Mouse (Mus musculus): Measurements from ENCODE around the gene Pou2f1.
"Not testable (repeated sequence)": the region's sequence is repeated elsewhere in the genome, so short reads cannot be mapped to it uniquely, and the experiment has no call there.

The Pou2f1 gene

DNA sequence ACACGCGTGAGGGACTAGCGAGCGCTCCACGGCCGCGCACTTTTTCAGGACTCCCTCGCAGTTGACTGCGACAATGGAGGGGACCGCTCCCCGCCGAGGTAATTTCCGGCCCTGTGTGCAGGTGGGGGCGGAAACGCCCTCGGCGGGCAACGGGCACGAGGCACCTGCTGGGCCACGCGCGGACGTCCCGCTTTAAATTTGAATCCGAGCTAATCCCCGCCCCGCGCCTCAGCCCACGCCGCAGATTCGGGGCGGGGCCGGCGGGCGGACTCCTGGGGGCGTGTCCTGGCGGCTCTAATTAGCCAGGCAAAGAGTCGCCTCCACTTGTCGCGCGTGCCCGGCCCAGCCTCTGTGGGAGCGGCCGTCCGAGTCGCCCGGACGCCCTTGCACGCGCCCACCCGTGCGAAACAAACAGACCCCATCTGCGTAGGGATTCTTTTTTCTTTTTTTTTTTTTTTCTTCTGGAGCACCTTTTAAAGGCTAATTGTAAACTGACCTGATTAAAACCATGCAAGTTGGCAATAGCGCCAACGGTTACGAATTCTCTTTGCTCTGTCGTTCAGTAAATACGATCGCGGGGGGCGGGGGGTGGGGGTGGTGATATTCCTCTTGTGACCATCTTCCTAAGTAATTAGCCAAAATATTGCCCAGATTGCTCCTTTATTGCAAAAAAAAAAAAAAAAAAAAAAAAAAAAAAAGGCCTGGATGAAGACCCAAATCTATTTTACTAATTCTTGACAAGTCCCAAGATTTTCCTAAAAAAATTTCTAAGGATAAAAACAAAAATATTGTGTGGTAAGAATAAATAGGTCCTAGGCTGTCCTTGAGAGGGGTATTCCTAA lies 924 bp upstream of the Pou2f1 start:
- DNase-seq (ENCODE audit: extremely low spot score, low read depth, low spot score): no peak

DNA sequence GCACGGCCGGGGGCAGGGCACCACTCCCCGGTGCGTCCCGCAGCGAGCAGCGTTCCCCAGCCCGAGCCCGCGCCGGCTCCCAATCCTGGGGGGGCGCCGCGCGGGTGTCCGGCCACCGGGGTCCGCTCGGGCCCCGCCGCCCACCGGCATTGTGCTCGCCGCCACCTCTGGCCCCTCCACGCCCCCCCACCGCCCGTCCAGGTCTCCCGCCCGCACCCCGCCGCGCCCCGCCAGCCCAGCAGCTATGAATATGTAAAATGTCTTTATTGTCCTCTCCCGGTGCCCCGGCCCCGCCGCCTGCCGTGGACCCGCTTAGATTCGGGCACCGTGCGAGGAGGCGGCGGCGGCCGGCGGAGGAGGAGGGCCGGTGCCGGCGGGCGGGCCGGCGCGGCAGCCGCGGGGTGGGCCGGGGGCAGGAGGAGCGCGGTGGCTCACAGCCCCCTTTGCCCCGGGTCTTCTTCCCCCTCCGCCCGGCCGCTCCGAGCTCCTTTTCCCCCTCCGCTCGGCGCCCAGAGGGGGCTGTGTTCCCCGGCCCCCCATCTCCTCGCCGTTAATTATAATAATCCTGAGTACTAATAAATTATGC lies 481 bp downstream of the Pou2f1 start:
- no peak for DNase-seq (ENCODE audit: extremely low spot score, low read depth, low spot score)

- no peak for DNase-seq (ENCODE audit: extremely low spot score, low read depth, low spot score)
Observed at GRCm38 (mm10) chr1:166001121-166001903, 1.2 kb downstream of the Pou2f1 start.

DNA sequence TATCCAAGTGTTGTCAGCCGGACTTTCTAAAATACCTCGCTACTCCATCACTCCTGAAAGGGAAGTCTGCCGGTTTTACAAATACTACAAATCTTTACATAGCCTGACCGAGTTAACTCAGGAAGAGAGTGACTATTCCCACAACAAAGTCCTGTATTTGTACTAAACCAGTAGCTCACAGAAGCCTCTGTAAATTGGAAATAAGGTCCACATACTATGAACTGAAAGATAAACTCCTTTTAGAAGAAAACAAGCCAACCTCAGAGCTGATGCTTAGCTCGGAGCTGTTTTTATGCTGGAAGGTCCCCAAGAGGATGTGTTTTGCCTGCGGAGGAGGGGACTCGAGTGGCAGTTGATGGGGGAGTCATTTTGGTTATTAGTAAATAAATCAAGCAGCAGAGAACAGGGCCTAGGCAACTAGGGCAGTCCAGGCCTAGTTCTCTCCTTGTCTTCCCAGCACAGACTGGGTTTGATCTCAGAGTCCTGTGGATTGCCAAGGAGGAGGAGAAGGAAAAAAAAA lies 1.8 kb downstream of the Pou2f1 start:
- no peak for DNase-seq (ENCODE audit: extremely low spot score, low read depth, low spot score)

GRCm38 (mm10) chr1:165999709-166000108 lies 2.8 kb downstream of the Pou2f1 start:
- DNase-seq (ENCODE audit: extremely low spot score, low read depth, low spot score): no peak

DNA sequence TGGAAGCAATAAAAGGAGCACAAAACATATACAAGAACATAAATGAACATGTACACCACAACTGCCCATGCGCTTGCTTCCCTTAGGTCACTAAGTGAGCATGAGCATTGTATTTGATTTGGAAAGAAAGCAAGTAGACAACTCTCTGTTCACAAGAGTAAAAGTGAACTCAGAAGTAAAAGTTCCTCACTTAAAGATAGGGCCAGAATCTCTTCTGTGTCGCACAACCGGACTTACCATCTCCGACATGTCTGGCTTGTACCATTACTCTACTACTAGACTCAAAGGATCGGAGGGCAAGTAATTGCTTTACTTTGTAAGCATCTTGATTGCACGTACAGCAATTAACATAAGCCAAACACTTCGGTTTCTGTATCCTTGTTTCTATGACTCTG lies 6.8 kb downstream of the Pou2f1 start:
- no peak for DNase-seq (ENCODE audit: extremely low spot score, low read depth, low spot score)

DNA sequence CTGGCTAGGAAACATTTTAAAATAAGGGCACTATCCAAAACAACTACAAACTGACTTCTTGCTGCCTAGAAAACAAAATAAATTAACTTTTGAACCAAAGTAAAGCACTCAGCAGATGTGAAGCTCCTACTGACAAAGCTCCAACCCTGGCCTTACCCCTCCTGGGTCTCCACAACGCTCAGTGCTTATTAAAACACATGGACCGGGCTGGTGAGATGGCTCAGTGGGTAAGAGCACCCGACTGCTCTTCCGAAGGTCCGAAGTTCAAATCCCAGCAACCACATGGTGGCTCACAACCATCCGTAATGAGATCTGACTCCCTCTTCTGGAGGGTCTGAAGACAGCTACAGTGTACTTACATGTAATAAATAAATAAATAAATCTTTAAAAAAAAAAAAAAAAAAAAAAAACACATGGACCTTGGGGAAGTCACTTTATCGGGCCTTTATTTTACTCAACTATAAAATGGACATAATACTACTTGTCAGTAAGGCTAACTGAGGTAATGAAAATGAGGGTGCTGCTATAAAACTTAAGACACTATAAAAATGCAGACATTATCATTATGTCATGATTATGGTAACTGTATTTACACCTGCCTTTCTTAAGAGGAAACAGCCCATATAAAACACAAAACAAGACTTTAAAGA lies 7.3 kb downstream of the Pou2f1 start:
- not testable (repeated sequence) for DNase-seq (ENCODE audit: extremely low spot score, low read depth, low spot score)

DNA sequence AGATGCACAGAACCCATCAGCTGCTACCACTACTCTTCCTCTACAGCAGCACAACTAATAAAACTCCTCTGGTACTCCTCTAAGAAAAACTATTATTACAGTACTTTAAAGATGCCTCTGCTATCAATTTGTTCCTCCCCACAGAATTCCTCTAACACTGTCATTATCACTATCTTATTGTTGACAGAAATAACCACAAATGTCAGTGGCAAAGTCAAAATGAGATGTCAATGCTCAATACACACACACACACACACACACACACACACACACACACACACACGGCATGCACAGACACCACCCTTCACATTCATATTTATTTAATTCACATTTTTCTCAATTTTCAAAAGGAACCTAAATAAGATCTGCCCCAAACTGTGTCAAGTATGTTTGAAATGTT lies 8.2 kb downstream of the Pou2f1 start:
- no peak for DNase-seq (ENCODE audit: extremely low spot score, low read depth, low spot score)

GRCm38 (mm10) chr1:165993270-165994156 lies 9.0 kb downstream of the Pou2f1 start:
- DNase-seq (ENCODE audit: extremely low spot score, low read depth, low spot score): no peak

DNA sequence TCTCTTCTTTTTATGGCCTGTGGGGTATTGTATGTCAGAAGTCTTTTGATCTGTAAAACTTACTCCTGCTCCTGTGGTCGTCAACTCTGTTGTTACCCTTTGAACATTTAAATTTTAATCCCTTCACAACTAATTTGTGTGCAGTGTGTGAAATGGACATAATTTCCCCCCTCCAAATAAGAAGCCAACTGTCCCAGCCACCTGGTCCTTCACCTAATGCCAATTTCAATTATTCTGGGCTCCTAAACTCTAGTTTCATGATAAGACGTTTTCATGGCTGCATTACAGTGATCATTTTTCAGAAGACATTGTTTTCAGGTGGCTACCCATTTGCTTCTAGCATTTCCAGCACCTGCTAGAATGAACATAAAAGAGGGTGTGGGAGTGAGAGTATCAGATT lies 13.9 kb downstream of the Pou2f1 start:
- DNase-seq (ENCODE audit: extremely low spot score, low read depth, low spot score): no peak

GRCm38 (mm10) chr1:165988072-165988471 lies 14.4 kb downstream of the Pou2f1 start:
- DNase-seq (ENCODE audit: extremely low spot score, low read depth, low spot score): no peak

DNA sequence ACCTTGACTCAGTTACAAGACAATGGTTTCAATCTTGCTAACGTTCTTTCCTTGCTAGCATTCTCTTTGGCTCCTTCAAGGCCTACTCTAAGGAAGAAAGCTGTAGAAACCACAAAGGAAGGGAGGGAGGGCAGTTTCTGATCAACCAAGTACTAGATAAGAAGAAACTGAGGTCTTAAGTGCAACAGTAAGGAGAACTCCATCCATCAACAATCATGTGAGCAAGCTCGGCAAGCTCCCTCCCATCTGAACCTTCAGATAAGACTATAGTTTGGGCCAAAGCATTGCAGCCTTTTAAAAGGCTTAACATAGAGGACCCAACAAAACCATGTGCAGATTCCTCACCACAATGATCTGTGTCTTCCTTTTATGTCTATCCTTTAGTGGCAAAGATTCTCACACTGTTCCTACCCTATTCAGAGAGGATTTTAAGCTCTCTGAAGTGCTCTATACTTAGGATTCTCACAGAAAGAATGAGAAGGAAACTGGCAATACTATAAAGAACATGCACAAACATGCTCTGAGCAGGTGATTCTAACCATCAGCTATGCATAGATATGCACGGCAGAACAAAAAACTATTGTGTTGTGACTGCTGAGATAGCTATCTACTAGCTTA lies 16.6 kb downstream of the Pou2f1 start:
- no peak for DNase-seq (ENCODE audit: extremely low spot score, low read depth, low spot score)

- DNase-seq (ENCODE audit: extremely low spot score, low read depth, low spot score): no peak
Observed at GRCm38 (mm10) chr1:165985186-165985585, 17.3 kb downstream of the Pou2f1 start.

- DNase-seq (ENCODE audit: extremely low spot score, low read depth, low spot score): no peak
Observed at GRCm38 (mm10) chr1:165976672-165977448, 25.6 kb downstream of the Pou2f1 start.

DNA sequence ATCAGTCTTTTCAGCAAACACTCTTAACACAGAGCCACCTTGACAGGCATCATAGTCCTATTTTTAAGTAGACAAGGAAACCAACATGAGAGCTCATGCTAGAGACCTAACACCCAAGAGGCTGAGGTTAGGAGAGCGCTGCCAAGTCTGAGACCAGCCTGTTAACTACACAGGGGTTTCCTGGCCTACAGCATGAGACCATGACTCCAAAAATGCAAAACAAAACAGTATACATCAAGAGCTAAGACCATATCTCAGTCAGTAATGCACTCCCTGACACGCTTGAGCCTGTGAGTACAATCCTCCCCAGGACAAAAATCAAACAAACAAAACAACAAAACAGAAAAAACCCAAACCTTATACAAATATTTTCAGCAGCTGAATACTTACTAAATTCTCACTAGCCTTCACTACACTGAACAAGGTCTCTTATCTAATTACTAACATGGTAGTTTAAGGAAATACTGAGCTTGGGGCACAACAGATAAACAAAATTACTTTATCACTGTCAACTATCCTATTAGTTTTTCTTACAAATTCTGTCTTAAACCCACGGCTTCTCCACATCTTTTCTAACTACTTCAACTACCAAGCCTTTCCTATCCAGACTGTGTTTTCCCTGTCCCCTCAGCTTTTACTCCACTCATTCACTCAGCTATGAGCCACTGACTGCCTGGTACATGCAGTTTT lies 33.3 kb downstream of the Pou2f1 start:
- DNase-seq (ENCODE audit: extremely low spot score, low read depth, low spot score): no peak

DNA sequence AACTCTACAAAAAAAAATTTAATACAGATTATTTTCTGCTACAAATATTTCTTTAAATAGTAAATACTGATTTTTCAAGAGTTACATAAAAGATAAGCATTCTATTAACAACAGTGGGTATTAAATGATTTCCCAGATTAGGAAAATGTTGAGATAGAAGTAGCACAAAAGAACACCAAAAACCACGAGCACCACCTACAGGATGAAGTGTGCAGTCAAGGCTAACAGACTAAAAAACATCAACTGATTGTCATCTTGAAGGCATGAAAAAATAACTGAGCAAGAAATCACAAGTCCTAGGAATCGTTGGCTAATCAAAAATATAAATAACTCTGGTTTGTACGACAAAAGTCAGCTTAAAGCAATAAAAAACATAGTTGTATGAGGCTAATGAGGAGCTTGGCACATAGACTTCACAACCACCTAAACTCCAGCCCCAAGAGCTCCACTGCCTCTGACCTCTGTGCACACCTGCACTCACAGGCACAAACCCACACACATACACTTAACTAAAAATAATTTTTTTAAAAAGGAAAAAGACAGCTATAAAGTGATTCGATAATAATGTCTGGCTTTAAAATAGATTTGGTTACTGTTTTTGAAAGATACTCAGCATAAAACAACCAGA lies 35.3 kb downstream of the Pou2f1 start:
- no peak for DNase-seq (ENCODE audit: extremely low spot score, low read depth, low spot score)

GRCm38 (mm10) chr1:165966156-165966914 lies 36.1 kb downstream of the Pou2f1 start:
- DNase-seq (ENCODE audit: extremely low spot score, low read depth, low spot score): no peak
